Mouse (Mus musculus): ENCODE measurements around the gene Krtap28-10. TPM values are rescaled to one million over a fixed set of nuclear protein-coding genes. Genes with fewer than 3 reads are reported as not detected.
A peak's percentile ranks its signal among the peaks of the same experiment; 100 is the strongest.

Gene Krtap28-10
- polyA plus RNA-seq (2015; fragmentation: Nextera tagmentation; extraction: Ambion mirVana) = not detected in 2 replicates

DNA sequence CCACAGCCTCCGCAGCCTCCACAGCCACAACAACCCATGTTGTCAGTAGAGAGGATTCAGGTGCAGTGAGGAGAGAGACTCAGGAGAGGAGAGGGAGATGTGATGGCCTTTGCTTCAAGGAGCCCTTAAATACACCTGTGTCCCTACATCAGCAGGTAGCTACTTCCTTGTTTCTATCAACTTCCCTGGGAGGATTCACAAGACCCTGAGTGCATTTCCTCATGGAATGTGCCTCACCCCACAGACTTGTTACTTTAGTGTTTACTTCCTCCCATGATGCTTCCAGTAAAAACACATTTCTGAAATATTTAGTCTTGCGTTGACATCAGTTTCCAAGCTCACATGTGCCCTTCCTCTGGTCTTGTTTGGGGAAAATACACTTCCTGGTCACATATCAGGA, at the start of gene Krtap28-10:
Krtap28-10 (minus strand) TSS at position 101 of the 400 bp plus-strand sequence.
- no peak for ATAC-seq (ENCODE audit: insufficient number of reproducible peaks, low FRiP score, low TSS enrichment, low read depth)
- Histone ChIP-seq H3K27ac (no peak within 1 kb of the TSS), H3K9me3 (no peaks in the 10 kb centered on the region), H3K4me3 (no peak within 1 kb of the TSS), H3K4me1 (peaks cover 11% of the 10 kb centered on the region; the same call in 1 of the 2 replicates), H3K4me2 (no peak within 1 kb of the TSS), H3K27me3 (no peaks in the 10 kb centered on the region), H3K36me3 (no peaks in the 10 kb centered on the region), H3K9ac (no peak within 1 kb of the TSS)
- WGBS = 73% methylated on average over 2 of the region's 2 CpGs

DNA sequence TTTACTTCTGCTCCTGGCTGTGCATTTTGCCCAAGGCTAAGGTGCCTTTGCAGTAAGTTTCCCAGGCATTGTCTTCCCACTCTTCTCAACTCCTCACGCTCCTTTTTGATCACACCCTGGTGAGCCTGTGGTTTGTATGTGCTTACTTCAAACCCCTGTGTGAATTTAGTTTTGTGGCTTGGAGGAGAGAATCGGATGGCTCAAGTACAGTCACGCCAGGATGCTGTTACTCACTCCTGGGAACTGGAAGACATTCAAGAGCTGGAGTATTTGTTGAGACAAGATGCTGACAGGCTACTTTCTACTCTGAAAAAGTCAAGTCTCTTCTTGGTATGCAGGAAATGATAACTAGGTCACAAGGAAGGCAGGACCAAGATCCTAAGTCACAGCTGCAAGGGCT, 49.0 kb upstream of the Krtap28-10 start:
- WGBS = 63% methylated on average over 3 of the region's 3 CpGs
- no peak overlapping the region for H3K4me3 ChIP-seq
- no peak overlapping the region for H3K4me2 ChIP-seq
- no peaks in the 10 kb centered on the region for H3K36me3 ChIP-seq
- ATAC-seq (ENCODE audit: insufficient number of reproducible peaks, low FRiP score, low TSS enrichment, low read depth) = no peak
- no peak overlapping the region for H3K9ac ChIP-seq
- H3K4me1 ChIP-seq = no peaks in the 10 kb centered on the region
- H3K27me3 ChIP-seq = no peaks in the 10 kb centered on the region
- no peak overlapping the region for H3K27ac ChIP-seq
- H3K9me3 ChIP-seq = no peaks in the 10 kb centered on the region

DNA sequence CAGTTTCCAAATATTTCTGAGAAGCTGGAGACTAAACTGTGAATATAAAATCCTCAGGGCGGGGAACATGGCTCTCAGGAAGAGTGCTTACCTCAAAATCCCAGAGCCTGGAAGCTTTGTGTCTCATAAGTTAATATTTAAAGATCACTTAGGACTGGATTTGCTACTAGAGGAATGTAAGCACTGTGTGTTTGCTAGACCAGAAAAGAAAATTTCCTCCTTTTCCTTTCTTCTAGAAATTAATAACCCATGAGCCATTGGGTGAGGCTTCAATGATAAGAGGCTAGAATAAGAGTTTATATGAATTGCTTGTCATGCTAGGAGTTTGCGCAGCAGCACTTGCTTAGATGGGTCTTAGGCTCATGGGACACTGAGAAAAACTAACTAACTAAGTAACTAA, 42.5 kb upstream of the Krtap28-10 start:
- 90% methylated on average over 2 of the region's 2 CpGs for WGBS
- no peak for ATAC-seq (ENCODE audit: insufficient number of reproducible peaks, low FRiP score, low TSS enrichment, low read depth)

DNA sequence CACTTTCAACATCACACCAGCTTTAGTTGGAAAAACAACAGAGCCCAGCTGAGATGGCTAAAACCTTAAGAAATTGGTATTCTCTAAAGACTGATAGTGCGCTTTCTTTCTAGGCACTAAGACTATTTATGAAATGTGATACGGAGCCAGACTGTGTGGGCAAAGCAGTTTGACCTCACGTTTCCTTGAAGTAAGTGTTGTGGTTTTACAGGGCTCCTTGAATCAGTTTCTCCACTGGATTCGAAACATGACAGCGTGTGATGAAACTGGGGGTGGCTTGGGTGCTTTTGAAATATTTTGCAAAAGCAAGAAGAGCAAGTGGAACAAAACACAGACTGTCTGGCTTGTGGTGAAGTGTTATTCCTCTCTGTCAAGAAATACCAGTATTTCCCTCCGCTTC, 34.7 kb upstream of the Krtap28-10 start:
- no peak overlapping the region for H3K9ac ChIP-seq
- H3K27ac ChIP-seq = no peak overlapping the region
- no peak overlapping the region for H3K4me2 ChIP-seq
- no peaks in the 10 kb centered on the region for H3K36me3 ChIP-seq
- H3K4me1 ChIP-seq = no peaks in the 10 kb centered on the region
- WGBS = 67% methylated on average over 6 of the region's 6 CpGs
- no peak for ATAC-seq (ENCODE audit: insufficient number of reproducible peaks, low FRiP score, low TSS enrichment, low read depth)
- no peaks in the 10 kb centered on the region for H3K9me3 ChIP-seq
- no peak overlapping the region for H3K4me3 ChIP-seq
- no peaks in the 10 kb centered on the region for H3K27me3 ChIP-seq

More for the DNA sequence above, 42.5 kb upstream of the Krtap28-10 start:
- Histone ChIP-seq H3K4me3 (no peak overlapping the region), H3K9ac (no peak overlapping the region), H3K27ac (no peak overlapping the region), H3K36me3 (no peaks in the 10 kb centered on the region), H3K9me3 (no peaks in the 10 kb centered on the region), H3K4me1 (no peaks in the 10 kb centered on the region), H3K4me2 (no peak overlapping the region), H3K27me3 (no peaks in the 10 kb centered on the region)

DNA sequence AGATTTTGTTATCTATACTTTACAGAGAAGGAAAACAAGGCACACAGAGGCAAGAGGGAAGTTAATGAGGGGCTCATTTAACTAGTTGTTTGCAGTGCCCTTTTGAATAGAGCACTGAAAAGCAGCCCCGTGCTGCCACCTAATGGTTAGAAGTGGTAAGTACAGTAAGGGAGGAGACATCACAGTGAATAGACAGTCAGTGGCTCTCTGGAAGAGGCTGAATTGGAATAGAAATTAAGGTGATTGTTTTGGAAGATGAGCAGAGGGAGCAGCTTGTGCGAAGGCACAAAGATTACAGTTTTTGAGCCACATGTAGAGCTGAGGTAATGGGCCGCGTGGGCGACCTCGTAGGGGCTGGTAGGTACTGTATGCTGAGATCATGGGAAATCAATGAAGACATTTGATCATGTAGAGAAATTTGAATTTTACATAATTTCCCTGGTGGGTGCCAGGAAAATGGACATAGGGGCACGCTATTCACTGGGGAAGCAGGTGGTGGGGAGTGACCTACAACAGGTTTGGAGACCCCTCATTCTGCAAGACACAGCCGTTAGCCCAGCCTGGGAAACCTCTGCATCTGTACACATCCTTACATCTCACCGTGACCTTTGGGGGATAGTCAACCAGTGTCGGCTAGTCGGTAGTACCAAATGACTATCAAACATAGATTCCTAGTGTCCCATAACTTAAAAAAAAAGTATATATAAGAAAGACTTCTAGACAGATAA, 34.1 kb upstream of the Krtap28-10 start:
- no peaks in the 10 kb centered on the region for H3K9me3 ChIP-seq
- no peaks in the 10 kb centered on the region for H3K4me1 ChIP-seq
- no peaks in the 10 kb centered on the region for H3K27me3 ChIP-seq
- peak overlapping the region; percentile 30 for H3K4me2 ChIP-seq
- peak overlapping the region; percentile 27 for H3K4me3 ChIP-seq
- H3K36me3 ChIP-seq = no peaks in the 10 kb centered on the region
- WGBS = 44% methylated on average over 11 of the region's 11 CpGs
- no peak overlapping the region for H3K27ac ChIP-seq
- H3K9ac ChIP-seq = no peak overlapping the region
- ATAC-seq (ENCODE audit: insufficient number of reproducible peaks, low FRiP score, low TSS enrichment, low read depth) = no peak

DNA sequence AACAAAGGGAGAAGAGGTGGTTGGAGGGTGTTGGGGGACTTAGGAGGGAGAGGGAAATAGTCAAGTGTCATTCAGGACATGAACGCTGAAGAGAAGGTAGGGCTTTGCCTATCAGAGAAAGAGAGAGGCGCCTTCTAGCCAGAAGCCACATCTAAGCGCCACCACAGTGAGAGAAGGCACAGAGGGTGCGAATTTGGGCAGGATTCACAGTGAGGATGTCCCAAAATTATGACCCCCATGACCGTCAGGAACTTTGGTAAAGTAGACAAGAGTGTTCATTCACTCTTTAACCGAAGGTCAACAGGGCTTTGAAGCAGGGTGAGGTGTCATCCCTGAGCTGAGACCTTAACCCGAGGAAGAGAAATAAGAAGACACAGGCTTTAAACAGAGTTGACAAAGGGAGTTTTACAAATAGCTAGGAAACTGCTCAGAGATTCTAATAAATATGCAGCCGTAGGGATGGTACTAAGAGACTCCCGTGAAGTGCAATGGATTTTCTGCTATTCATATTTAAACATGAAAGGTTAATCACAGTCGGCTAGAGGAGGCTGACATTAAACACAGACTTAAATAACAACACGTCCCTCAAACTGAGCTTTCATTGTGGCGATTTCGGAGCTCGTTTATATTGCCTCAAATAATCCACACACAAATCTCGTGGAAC, 33.4 kb upstream of the Krtap28-10 start:
- Histone ChIP-seq H3K27me3 (no peaks in the 10 kb centered on the region), H3K4me1 (no peaks in the 10 kb centered on the region), H3K27ac (no peak overlapping the region), H3K4me3 (peak overlapping the region; percentile 27), H3K9me3 (no peaks in the 10 kb centered on the region), H3K9ac (no peak overlapping the region), H3K36me3 (no peaks in the 10 kb centered on the region), H3K4me2 (peak overlapping the region; percentile 30)
- WGBS = 44% methylated on average over 15 of the region's 15 CpGs
- no peak for ATAC-seq (ENCODE audit: insufficient number of reproducible peaks, low FRiP score, low TSS enrichment, low read depth)

DNA sequence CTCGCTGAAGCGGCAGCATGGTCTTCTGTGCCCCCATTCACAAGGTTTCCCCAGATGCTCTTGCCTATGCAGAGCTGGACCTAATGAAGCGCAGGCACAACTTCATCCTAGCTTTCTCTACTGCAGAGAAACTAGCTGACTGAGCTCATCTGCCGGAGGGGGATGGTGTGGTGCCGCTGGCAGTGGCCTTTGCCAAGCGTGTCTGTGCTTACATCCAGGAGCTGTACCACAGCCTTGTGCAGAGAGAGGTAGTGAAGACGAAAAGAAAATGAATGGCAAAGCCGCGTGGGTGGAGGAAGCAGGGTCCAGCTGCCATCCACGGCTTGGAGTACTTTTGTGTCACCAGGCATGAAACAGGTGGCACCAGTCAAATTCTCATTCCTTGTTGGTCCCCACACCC, 24.9 kb upstream of the Krtap28-10 start:
- H3K27ac ChIP-seq = no peak overlapping the region
- H3K9ac ChIP-seq = no peak overlapping the region
- no peaks in the 10 kb centered on the region for H3K27me3 ChIP-seq
- H3K4me3 ChIP-seq = no peak overlapping the region
- no peak overlapping the region for H3K4me2 ChIP-seq
- no peaks in the 10 kb centered on the region for H3K4me1 ChIP-seq
- no peaks in the 10 kb centered on the region for H3K9me3 ChIP-seq
- H3K36me3 ChIP-seq = no peaks in the 10 kb centered on the region
- ATAC-seq (ENCODE audit: insufficient number of reproducible peaks, low FRiP score, low TSS enrichment, low read depth) = no peak
- 87% methylated on average over 10 of the region's 10 CpGs for WGBS

DNA sequence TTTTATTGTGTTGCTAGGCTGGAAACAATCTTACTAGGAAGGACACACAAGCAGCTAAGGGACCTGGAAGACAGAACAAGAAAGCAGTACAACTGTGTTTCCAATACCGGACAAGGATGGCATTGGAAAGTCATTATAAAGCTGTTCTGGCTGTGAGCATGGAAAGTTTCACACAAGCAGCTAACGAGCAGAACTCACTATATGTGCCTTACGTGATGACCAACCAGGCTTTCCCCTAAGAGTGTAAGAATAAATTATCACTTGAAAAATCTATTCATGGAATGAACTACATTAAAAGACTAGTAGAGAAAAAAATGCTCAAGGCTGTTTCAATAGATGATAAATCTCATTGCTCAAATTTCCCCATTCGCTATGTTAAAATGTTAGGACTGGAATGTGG, 24.3 kb upstream of the Krtap28-10 start:
- no peak overlapping the region for H3K4me3 ChIP-seq
- WGBS = 64% methylated on average over 4 of the region's 4 CpGs
- ATAC-seq (ENCODE audit: insufficient number of reproducible peaks, low FRiP score, low TSS enrichment, low read depth) = no peak

DNA sequence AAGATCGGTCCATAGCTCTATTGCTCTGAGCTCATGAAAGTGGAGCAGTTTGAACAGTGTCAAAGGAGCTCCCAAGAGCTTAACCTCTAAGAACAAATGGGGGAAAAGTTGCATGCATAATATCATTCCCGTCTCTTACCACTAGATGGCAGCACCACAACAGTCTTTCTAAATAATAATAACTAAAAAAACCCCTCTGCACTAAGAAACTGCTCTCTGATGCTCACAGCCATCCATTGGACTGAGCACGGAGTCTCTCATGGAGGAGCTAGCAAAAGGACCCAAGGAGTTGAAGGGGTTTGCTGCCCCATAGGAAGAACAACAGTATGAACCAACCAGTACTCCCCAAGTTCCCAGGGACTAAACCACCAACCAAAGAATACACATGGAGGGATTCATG, 22.6 kb upstream of the Krtap28-10 start:
- no peak overlapping the region for H3K4me3 ChIP-seq
- no peaks in the 10 kb centered on the region for H3K4me1 ChIP-seq
- H3K27ac ChIP-seq = no peak overlapping the region
- no peaks in the 10 kb centered on the region for H3K27me3 ChIP-seq
- no peaks in the 10 kb centered on the region for H3K36me3 ChIP-seq
- H3K4me2 ChIP-seq = no peak overlapping the region
- no peaks in the 10 kb centered on the region for H3K9me3 ChIP-seq
- no peak overlapping the region for H3K9ac ChIP-seq
- ATAC-seq (ENCODE audit: insufficient number of reproducible peaks, low FRiP score, low TSS enrichment, low read depth) = no peak
- 32% methylated on average over 3 of the region's 3 CpGs for WGBS

More for the DNA sequence above, 24.3 kb upstream of the Krtap28-10 start:
- no peak overlapping the region for H3K4me2 ChIP-seq
- no peaks in the 10 kb centered on the region for H3K4me1 ChIP-seq
- H3K27ac ChIP-seq = no peak overlapping the region
- no peaks in the 10 kb centered on the region for H3K9me3 ChIP-seq
- no peak overlapping the region for H3K9ac ChIP-seq
- no peaks in the 10 kb centered on the region for H3K27me3 ChIP-seq
- H3K36me3 ChIP-seq = no peaks in the 10 kb centered on the region

DNA sequence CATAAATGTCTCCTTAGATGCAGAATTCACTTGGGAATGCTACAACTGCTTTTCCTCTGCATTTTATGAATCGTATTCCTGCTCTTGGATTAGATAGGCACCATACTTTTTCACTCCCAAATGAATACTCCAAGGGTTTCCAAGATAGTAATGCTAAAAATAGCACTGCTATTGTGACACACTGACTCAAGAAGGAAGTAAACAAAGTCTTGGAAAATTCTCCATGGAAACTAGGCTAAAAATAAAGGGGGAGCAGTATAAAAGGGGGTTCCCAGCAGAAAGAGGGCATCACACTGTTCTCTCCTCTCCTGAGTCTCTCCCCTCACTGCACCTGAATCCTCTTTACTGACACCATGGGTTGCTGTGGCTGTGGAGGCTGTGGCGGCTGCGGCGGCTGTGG, 18.4 kb upstream of the Krtap28-10 start, which contains the start of gene Krtap28-13:
Krtap28-13 (plus strand) TSS at position 288 of the 400 bp plus-strand sequence.
- no peaks in the 10 kb centered on the region for H3K36me3 ChIP-seq
- no peaks in the 10 kb centered on the region for H3K9me3 ChIP-seq
- no peak within 1 kb of the TSS for H3K4me3 ChIP-seq
- 82% methylated on average over 4 of the region's 4 CpGs for WGBS
- no peak for ATAC-seq (ENCODE audit: insufficient number of reproducible peaks, low FRiP score, low TSS enrichment, low read depth)
- no peaks in the 10 kb centered on the region for H3K27me3 ChIP-seq
- no peak within 1 kb of the TSS for H3K4me2 ChIP-seq
- H3K27ac ChIP-seq = no peak within 1 kb of the TSS
- no peak within 1 kb of the TSS for H3K9ac ChIP-seq
- H3K4me1 ChIP-seq = no peaks in the 10 kb centered on the region

DNA sequence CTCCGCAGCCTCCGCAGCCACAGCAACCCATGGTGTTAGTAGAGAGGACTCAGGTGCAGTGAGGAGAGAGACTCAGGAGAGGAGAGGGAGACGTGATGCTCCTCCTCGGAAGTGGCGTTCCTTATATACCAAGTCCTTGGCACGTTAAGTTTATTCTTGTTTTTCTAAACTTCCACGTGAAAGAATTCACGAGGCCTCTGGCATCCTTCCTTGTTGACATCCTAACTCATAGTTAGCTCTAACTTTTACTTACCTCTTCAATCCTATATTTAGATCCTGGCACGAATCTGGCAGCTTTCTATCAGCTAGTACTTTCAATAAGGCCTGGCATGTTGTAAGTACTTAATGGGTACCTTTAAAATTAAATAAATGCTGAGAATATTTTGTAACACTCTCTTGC, 17.0 kb upstream of the Krtap28-10 start, which contains the start of gene A030005K14Rik:
A030005K14Rik (minus strand) TSS at position 101 of the 400 bp plus-strand sequence.
- no peak for ATAC-seq (ENCODE audit: insufficient number of reproducible peaks, low FRiP score, low TSS enrichment, low read depth)
- Histone ChIP-seq H3K27me3 (no peaks in the 10 kb centered on the region), H3K9ac (no peak within 1 kb of the TSS), H3K9me3 (no peaks in the 10 kb centered on the region), H3K4me3 (no peak within 1 kb of the TSS), H3K4me2 (no peak within 1 kb of the TSS), H3K4me1 (no peaks in the 10 kb centered on the region), H3K36me3 (no peaks in the 10 kb centered on the region), H3K27ac (no peak within 1 kb of the TSS)
- WGBS = 82% methylated on average over 9 of the region's 9 CpGs

DNA sequence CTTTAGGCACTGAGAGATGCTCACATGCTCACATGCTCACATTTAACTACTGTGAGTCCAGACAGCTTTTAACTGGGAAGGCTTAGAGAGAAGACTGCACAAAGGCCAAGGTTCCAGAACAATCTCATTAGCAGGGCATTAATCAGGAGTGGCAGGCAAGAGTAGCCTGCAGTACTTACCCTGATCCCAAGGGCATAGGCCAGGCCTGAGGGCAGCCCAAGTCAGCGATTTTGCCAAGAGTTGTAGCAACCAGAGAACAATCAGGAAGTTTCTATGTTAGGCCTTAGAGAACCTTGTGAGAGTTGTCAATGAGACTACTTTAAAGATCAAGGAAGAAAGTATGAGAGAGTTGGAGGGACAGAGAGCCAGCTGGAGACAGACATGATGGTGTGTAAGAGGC, 16.2 kb upstream of the Krtap28-10 start:
- WGBS = 37% methylated on average over 1 of the region's 1 CpGs
- no peaks in the 10 kb centered on the region for H3K27me3 ChIP-seq
- no peak overlapping the region for H3K4me3 ChIP-seq
- no peak overlapping the region for H3K9ac ChIP-seq
- ATAC-seq (ENCODE audit: insufficient number of reproducible peaks, low FRiP score, low TSS enrichment, low read depth) = no peak
- no peak overlapping the region for H3K4me2 ChIP-seq
- no peaks in the 10 kb centered on the region for H3K4me1 ChIP-seq
- H3K27ac ChIP-seq = no peak overlapping the region
- no peaks in the 10 kb centered on the region for H3K9me3 ChIP-seq
- no peaks in the 10 kb centered on the region for H3K36me3 ChIP-seq
